Mouse (Mus musculus) lung, postnatal 0 days (tissue): ENCODE data around the gene Cyp2j9. TPM values are rescaled to one million over a fixed set of nuclear protein-coding genes. Genes with fewer than 3 reads are reported as not detected.
A peak's percentile ranks its signal among the peaks of the same experiment; 100 is the strongest.
"Not testable (repeated sequence)": the region's sequence is repeated elsewhere in the genome, so short reads cannot be mapped to it uniquely, and the experiment has no call there.

Experiments
- ATAC-seq: fragments of 200-750 bp; cut with Nextera tagmentation; 2 replicates; pipeline ENCODE4 v1.8.0; 2017; ENCODE audit warnings: moderate library complexity
- DNase-seq: peaks from one replicate; pipeline ENCODE4 v3.0.0-alpha.2; 2016; ENCODE audit warnings: low spot score
- H3K27ac ChIP-seq: fragments of 300-500 bp; sonication (generic); 2 replicates; pipeline ENCODE4 v1.5.1; 2014; ENCODE audit warnings: antibody characterized with exemption, mild to moderate bottlenecking, low read length, mixed read lengths
- H3K27me3 ChIP-seq: fragments of 300-500 bp; sonication (generic); replicated peaks from 2 replicates; pipeline ENCODE4 v1.6.1; 2014; ENCODE audit warnings: low read length, mixed read lengths; ENCODE audit not compliant: insufficient read depth
- H3K36me3 ChIP-seq: fragments of 300-500 bp; sonication (generic); 2 replicates; pipeline ENCODE4 v1.6.1; 2014; ENCODE audit warnings: low read length, mixed read lengths; ENCODE audit not compliant: insufficient read depth
- H3K4me1 ChIP-seq: fragments of 300-500 bp; sonication (generic); 2 replicates; pipeline ENCODE4 v1.6.1; 2014; ENCODE audit warnings: antibody characterized with exemption, low read depth, low read length, mixed read lengths; ENCODE audit not compliant: insufficient read depth
- H3K4me2 ChIP-seq: fragments of 300-500 bp; sonication (generic); replicated peaks from 2 replicates; pipeline ENCODE4 v1.6.1; 2014; ENCODE audit warnings: low read depth, mild to moderate bottlenecking, low read length, moderate library complexity, mixed read lengths
- H3K4me3 ChIP-seq: fragments of 300-500 bp; sonication (generic); 2 replicates; pipeline ENCODE4 v1.5.1; 2014; ENCODE audit warnings: low read depth, low read length
- H3K9ac ChIP-seq: fragments of 300-500 bp; sonication (generic); replicated peaks from 2 replicates; pipeline ENCODE4 v1.6.1; 2014; ENCODE audit warnings: low read depth, mild to moderate bottlenecking
- H3K9me3 ChIP-seq: fragments of 300-500 bp; sonication (generic); 2 replicates; pipeline ENCODE4 v1.6.1; 2016; ENCODE audit warnings: low read length, mixed read lengths
- CTCF ChIP-seq: IDR thresholded peaks from 2 replicates; pipeline ENCODE4 v1.5.1; 2016; ENCODE audit warnings: antibody characterized with exemption, mild to moderate bottlenecking
- EP300 ChIP-seq: IDR thresholded peaks from 2 replicates; pipeline ENCODE4 v1.6.1; 2016; ENCODE audit warnings: antibody characterized with exemption, mild to moderate bottlenecking, control low read depth
- WGBS: fragments of 180-500 bp; shearing (Covaris S2); extraction: QIAGEN DNeasy Blood & Tissue Kit; methylation state at CpG from one replicate; pipeline ENCODE4 v1.1.7; 2014; 5-methylcytosine and 5-hydroxymethylcytosine counted together
- polyA plus RNA-seq: library from polyadenylated mRNA; unstranded; fragments of >200 nt; fragmentation: Nextera tagmentation; extraction: Ambion mirVana; gene quantifications from 2 replicates; pipeline ENCODE4 v1.2.1, GENCODE M21; 2015

Cyp2j9 gene
- polyA plus RNA-seq = 5.7 and 6.6 TPM in 2 replicates

GRCm38 (mm10) chr4:96590911-96591790 lies at the start of gene Cyp2j9:
TSS of gene Cyp2j9 (minus strand) at chr4:96591578.
- Histone ChIP-seq H3K4me1 (no peaks in the 10 kb centered on the region; the same call in 1 of the 2 replicates), H3K36me3 (no peaks in the 10 kb centered on the region), H3K9me3 (no peaks in the 10 kb centered on the region), H3K9ac (peak within 1 kb of the TSS; percentile 48), H3K4me3 (peak within 1 kb of the TSS; percentile 48), H3K27ac (peak within 1 kb of the TSS; percentile 85), H3K4me2 (peak within 1 kb of the TSS; percentile 83), H3K27me3 (no peaks in the 10 kb centered on the region)
- WGBS = 2% methylated on average over 18 of the region's 18 CpGs
- TF ChIP-seq CTCF = no peak; the same call in 1 of the 2 replicates
- TF ChIP-seq EP300 = peak; percentile 55
- DNase-seq (peak; percentile 92), ATAC-seq (peak; percentile 97)

DNA sequence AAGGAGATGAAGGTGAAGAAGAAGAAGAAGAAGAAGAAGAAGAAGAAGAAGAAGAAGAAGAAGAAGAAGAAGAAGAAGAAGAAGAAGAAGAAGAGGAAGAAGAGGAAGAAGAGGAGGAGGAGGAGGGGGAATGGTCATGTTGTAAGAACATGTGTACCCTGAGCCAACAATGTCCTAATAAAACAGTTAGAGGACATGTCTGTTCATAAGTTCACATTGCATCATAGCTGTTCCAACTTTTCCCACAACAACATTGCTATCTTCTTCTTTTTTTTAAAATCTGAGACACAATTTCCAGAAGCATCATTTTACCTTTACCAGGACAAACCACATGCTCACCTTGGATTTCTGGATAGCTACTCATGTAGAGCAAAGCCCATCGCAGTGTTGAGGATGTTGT lies 44.1 kb upstream of the Cyp2j9 start:
- TF ChIP-seq CTCF = no peak
- TF ChIP-seq EP300 = no peak
- no peaks in the 10 kb centered on the region for H3K27me3 ChIP-seq
- H3K4me1 ChIP-seq = no peaks in the 10 kb centered on the region
- H3K36me3 ChIP-seq = no peaks in the 10 kb centered on the region
- 76% methylated on average over 1 of the region's 1 CpGs for WGBS
- H3K4me2 ChIP-seq = no peak overlapping the region
- no peak overlapping the region for H3K9ac ChIP-seq
- DNase-seq (no peak), ATAC-seq (no peak)
- no peaks in the 10 kb centered on the region for H3K9me3 ChIP-seq
- no peak overlapping the region for H3K4me3 ChIP-seq
- H3K27ac ChIP-seq = no peak overlapping the region

GRCm38 (mm10) chr4:96622474-96622873 lies 31.1 kb upstream of the Cyp2j9 start:
- no peak overlapping the region for H3K4me3 ChIP-seq
- H3K4me1 ChIP-seq = no peaks in the 10 kb centered on the region
- H3K36me3 ChIP-seq = no peaks in the 10 kb centered on the region
- no peak overlapping the region for H3K4me2 ChIP-seq
- no peaks in the 10 kb centered on the region for H3K9me3 ChIP-seq
- H3K27me3 ChIP-seq = no peaks in the 10 kb centered on the region
- no peak for TF ChIP-seq EP300
- TF ChIP-seq CTCF = no peak
- H3K27ac ChIP-seq = no peak overlapping the region
- no peak overlapping the region for H3K9ac ChIP-seq
- 72% methylated on average over 1 of the region's 1 CpGs for WGBS
- ATAC-seq = no peak
- no peak for DNase-seq

DNA sequence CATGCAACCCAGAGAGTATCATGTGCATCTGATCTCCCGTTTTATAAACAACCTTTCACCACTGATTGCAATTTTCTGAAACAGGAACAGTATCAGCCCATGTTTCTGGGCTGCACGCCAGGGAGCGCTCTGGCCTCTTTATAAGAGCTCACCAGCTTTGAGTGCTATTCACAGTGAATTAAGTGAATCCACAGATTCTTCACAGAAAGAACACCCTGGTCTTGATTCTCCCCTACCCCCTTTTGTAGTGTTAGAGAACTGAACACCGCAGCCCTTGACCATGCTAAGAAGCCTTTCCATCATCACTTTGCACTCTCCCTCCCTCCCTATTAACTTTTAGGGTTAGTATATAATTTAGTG lies 393 bp upstream of the Cyp2j9 start:
- Histone ChIP-seq H3K9ac (no peak overlapping the region), H3K36me3 (no peaks in the 10 kb centered on the region), H3K9me3 (no peaks in the 10 kb centered on the region), H3K27me3 (no peaks in the 10 kb centered on the region), H3K4me2 (peak overlapping the region; percentile 83), H3K4me3 (peak overlapping the region; percentile 48), H3K27ac (no peak overlapping the region), H3K4me1 (no peaks in the 10 kb centered on the region; the same call in 1 of the 2 replicates)
- DNase-seq (no peak), ATAC-seq (peak; percentile 82)
- TF ChIP-seq EP300 (peak; percentile 49; the same call in 1 of the 2 replicates), CTCF (peak; percentile 52)
- WGBS = 10% methylated on average over 4 of the region's 4 CpGs

DNA sequence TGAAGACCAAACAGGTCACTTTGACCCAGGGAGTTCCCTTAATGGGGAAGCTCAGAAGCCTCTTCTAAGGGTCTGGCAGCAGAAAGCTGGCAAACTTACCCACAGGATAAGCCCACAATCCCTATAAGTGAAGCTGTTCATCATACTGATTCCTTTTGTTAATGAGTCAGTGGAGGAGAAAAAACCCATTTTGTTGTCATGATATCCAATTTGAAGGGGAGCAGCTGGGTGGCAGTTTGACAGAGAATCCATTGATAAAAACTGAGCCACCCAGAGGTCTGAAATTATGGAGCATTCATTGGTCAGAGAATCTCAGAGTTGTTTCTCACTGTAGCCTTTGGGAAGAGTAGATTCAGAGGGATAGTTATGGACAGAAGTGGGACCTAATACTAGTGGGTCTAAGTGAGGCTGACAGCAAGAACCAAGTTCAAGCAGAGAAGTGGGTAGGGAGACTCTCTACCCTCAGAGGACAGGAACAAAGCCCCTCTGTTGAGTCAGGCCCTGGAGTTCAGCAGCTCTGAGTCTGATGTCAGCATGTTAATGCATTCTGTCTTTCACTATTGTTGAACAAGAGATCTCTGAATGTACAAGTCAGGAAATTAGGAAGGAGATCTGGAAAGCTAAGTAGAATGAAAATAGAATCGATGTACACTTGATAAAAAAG lies 9.8 kb downstream of the Cyp2j9 start:
- 65% methylated on average over 1 of the region's 1 CpGs for WGBS
- no peak for ATAC-seq

DNA sequence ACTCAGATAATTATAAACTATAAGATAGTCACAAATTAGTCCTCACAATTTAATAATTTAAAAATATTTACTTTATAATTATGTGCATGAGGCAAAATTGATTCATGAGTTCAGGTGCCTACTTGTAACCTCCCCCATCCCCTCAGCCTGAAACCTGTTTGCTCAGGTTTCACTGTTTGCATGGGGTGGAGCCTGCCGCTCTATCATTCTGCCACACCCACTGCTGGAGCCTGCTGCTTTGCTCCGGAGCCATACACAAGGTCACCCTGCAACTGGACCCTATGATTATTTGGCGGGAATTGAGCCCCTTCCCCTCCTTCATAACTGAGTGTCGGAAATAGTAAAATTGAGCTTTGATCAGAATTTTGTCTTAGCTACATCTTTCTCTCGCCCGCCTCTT lies 11.0 kb downstream of the Cyp2j9 start:
- H3K36me3 ChIP-seq, H3K4me1 ChIP-seq, H3K27me3 ChIP-seq, H3K9ac ChIP-seq, ATAC-seq, DNase-seq, H3K4me3 ChIP-seq, H3K27ac ChIP-seq, H3K9me3 ChIP-seq, H3K4me2 ChIP-seq: not testable (repeated sequence)
- WGBS = 49% methylated on average over 6 of the region's 6 CpGs

More for the DNA sequence above, 9.8 kb downstream of the Cyp2j9 start:
- DNase-seq = no peak
- H3K4me3 ChIP-seq = no peak overlapping the region
- H3K27ac ChIP-seq = no peak overlapping the region
- TF ChIP-seq EP300 (no peak), CTCF (no peak)
- no peaks in the 10 kb centered on the region for H3K27me3 ChIP-seq
- no peak overlapping the region for H3K9ac ChIP-seq
- no peaks in the 10 kb centered on the region for H3K4me1 ChIP-seq
- H3K4me2 ChIP-seq = no peak overlapping the region
- H3K36me3 ChIP-seq = no peaks in the 10 kb centered on the region
- no peaks in the 10 kb centered on the region for H3K9me3 ChIP-seq
